Mouse (Mus musculus) ES-E14 (cell line): ENCODE data around the gene Slc12a7. TPM values are rescaled to one million over a fixed set of nuclear protein-coding genes. Genes with fewer than 3 reads are reported as not detected.

Experiments used
- DNase-seq: peaks from one replicate; pipeline ENCODE4 v3.0.0-alpha.2; 2013; ENCODE audit warnings: low read depth, low spot score
- H3K27ac ChIP-seq: 2 replicates; pipeline ENCODE4 v1.5.1; 2012; ENCODE audit warnings: low read depth, mild to moderate bottlenecking, low read length, moderate library complexity, mixed read lengths; ENCODE audit not compliant: poor library complexity, insufficient read depth, severe bottlenecking
- H3K36me3 ChIP-seq: 2 replicates; pipeline ENCODE4 v1.6.1; 2012; ENCODE audit warnings: mild to moderate bottlenecking, low read length, moderate library complexity, mixed read lengths; ENCODE audit not compliant: control insufficient read depth, poor library complexity, insufficient read depth, severe bottlenecking
- H3K4me1 ChIP-seq, 2 experiments: fragments of 150-350 bp in 1 of 2; sonication (generic) in 1 of 2; 2 replicates each; pipeline ENCODE4 v1.6.1; 2012; ENCODE audit warnings: low read length in 2 of 2, mild to moderate bottlenecking in 1 of 2, mixed read lengths in 1 of 2; ENCODE audit not compliant: control insufficient read depth in 2 of 2, insufficient read depth in 2 of 2, poor library complexity in 1 of 2
- H3K4me3 ChIP-seq, 2 experiments: fragments of 150-350 bp in 1 of 2; sonication (generic) in 1 of 2; 2 replicates each; pipeline ENCODE4 v1.5.1; 2012; ENCODE audit warnings: low read length in 2 of 2, low read depth in 1 of 2, mild to moderate bottlenecking in 1 of 2, mixed read lengths in 1 of 2; ENCODE audit not compliant: insufficient read depth in 1 of 2, poor library complexity in 1 of 2, severe bottlenecking in 1 of 2
- H3K9ac ChIP-seq: 2 replicates; pipeline ENCODE4 v1.6.1; 2012; ENCODE audit warnings: low read depth, mild to moderate bottlenecking, low read length, mixed read lengths; ENCODE audit not compliant: poor library complexity, insufficient read depth, severe bottlenecking
- H3K9me3 ChIP-seq: fragments of 150-350 bp; sonication (generic); 2 replicates; pipeline ENCODE4 v1.6.1; 2012; ENCODE audit warnings: low read depth, mild to moderate bottlenecking, low read length; ENCODE audit not compliant: control insufficient read depth, insufficient read depth
- CHD2 ChIP-seq: IDR thresholded peaks from 2 replicates; pipeline ENCODE4 v1.6.1; 2014; ENCODE audit warnings: mild to moderate bottlenecking, low read depth, low read length, inconsistent platforms
- HCFC1 ChIP-seq: IDR thresholded peaks from 2 replicates; pipeline ENCODE4 v1.6.1; 2012; ENCODE audit warnings: low read length, inconsistent platforms, borderline replicate concordance; ENCODE audit not compliant: insufficient read depth
- MAFK ChIP-seq: IDR thresholded peaks from 2 replicates; pipeline ENCODE4 v1.6.1; 2014; ENCODE audit warnings: mild to moderate bottlenecking, low read depth, low read length, inconsistent platforms; ENCODE audit not compliant: insufficient read depth
- ZC3H11A ChIP-seq: IDR thresholded peaks from 2 replicates; pipeline ENCODE4 v1.6.1; 2012; ENCODE audit warnings: low read depth, mild to moderate bottlenecking, inconsistent platforms, low read length, borderline replicate concordance
- ZNF384 ChIP-seq: IDR thresholded peaks from 2 replicates; pipeline ENCODE4 v1.6.1; 2012; ENCODE audit warnings: low read depth, low read length, inconsistent platforms
- in situ Hi-C, 2 experiments: fragments of 600-800 bp; cut with MboI; formaldehyde crosslinking; loops; one replicate each; pipeline ENCODE4 v1.15.1; 2025; ENCODE audit warnings: low sequenced_read_pairs in 2 of 2, inconsistent platforms in 1 of 2; ENCODE audit not compliant: unreplicated experiment in 2 of 2
- total RNA-seq: library from RNA; depleted of rRNA; stranded (reverse); fragments of 300-350 nt; gene quantifications from 2 replicates; pipeline ENCODE4 v1.2.3, GENCODE M21; 2012

Gene Slc12a7
- total RNA-seq, 1 experiment, result 87.1 TPM

GRCm38 (mm10) chr13:73694972-73695371 is 37.9 kb upstream of the Slc12a7 start:
- no peak overlapping the region for H3K9ac ChIP-seq
- H3K9me3 ChIP-seq, result no peaks in the 10 kb centered on the region
- DNase-seq, result no peak
- peaks cover 0 to 2% of the 10 kb centered on the region in 2 experiments; a peak in 1 of 4 replicates for H3K4me1 ChIP-seq
- H3K36me3 ChIP-seq, result no peaks in the 10 kb centered on the region
- H3K27ac ChIP-seq, result no peak overlapping the region
- no peak for TF ChIP-seq CHD2
- no peak for TF ChIP-seq ZNF384
- no peak for TF ChIP-seq MAFK
- no peak for TF ChIP-seq ZC3H11A
- no peak for TF ChIP-seq HCFC1
- H3K4me3 ChIP-seq, result no peak overlapping the region
- in situ Hi-C loops, result loop anchor here in 1 of 2 experiments (10.0 kb wide), 1 partner anchor 180 kb away; no protein-coding TSS in a partner anchor

DNA sequence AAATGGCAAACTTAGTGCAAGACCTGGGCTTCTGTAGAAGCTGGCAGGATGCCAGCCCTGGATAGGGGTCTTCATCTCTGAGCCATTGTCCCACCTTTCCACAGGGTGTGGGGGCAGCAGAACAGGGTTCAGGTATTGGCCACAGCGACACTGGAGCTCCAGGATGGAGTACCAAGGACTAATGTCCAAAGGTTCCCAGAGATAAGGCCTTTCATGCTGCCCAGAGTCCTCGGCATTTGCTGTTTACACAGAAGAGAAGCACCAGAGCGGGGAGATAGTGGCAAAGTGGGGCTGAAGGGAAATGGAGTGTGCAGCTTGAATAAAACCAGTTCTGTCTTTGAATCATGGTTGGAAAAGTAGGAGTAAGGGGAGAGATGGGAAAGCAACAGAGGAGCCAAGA is 36.4 kb upstream of the Slc12a7 start:
- Histone ChIP-seq H3K9ac (no peak overlapping the region), H3K9me3 (no peaks in the 10 kb centered on the region), H3K4me3 (no peak overlapping the region), H3K27ac (no peak overlapping the region), H3K36me3 (no peaks in the 10 kb centered on the region), H3K4me1 (peaks cover 0 to 2% of the 10 kb centered on the region in 2 experiments; a peak in 1 of 4 replicates)
- in situ Hi-C loops, result loop anchor here in 1 of 2 experiments (10.0 kb wide), 1 partner anchor 182 kb away; no protein-coding TSS in a partner anchor
- no peak for DNase-seq
- no peak for TF ChIP-seq CHD2
- no peak for TF ChIP-seq ZNF384
- no peak for TF ChIP-seq HCFC1
- TF ChIP-seq ZC3H11A, result no peak
- no peak for TF ChIP-seq MAFK

GRCm38 (mm10) chr13:73699714-73700113 is 33.2 kb upstream of the Slc12a7 start:
- no peaks in the 10 kb centered on the region for H3K9me3 ChIP-seq
- H3K4me1 ChIP-seq, result no peaks in the 10 kb centered on the region
- H3K36me3 ChIP-seq, result no peaks in the 10 kb centered on the region
- H3K4me3 ChIP-seq, result no peak overlapping the region
- no peak overlapping the region for H3K27ac ChIP-seq
- H3K9ac ChIP-seq, result no peak overlapping the region
- no peak for DNase-seq
- TF ChIP-seq ZC3H11A (no peak), CHD2 (no peak), HCFC1 (no peak), MAFK (no peak)
- in situ Hi-C loops, result loop anchor here in 1 of 2 experiments (10.0 kb wide), 1 partner anchor 185 kb away; no protein-coding TSS in a partner anchor

DNA sequence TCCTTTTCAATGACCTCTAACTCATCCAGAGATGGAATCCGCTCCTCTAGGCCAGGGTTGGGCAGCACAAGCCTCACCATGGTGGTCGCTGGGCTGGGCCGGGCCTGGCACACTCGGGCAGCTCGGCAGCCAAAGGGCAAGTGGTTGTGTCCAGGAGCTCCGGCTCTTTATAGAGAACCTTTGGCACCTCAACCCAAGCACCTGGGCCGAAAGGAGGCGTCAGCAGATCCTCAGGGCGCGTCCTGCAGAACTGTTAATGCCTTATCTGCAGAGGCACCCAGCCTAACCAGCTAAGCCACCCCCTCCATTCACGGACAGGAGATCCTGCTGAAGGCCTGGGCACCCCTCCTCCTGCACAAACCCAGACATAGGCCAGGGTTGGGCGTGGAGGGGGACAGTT is 32.3 kb upstream of the Slc12a7 start:
- no peaks in the 10 kb centered on the region for H3K36me3 ChIP-seq
- no peak overlapping the region for H3K4me3 ChIP-seq
- in situ Hi-C loops, result no loop called here
- no peaks in the 10 kb centered on the region for H3K9me3 ChIP-seq
- no peak for TF ChIP-seq HCFC1
- TF ChIP-seq CHD2, result no peak
- TF ChIP-seq MAFK, result no peak
- no peak for TF ChIP-seq ZC3H11A
- TF ChIP-seq ZNF384, result no peak
- H3K4me1 ChIP-seq, result no peaks in the 10 kb centered on the region
- H3K27ac ChIP-seq, result no peak overlapping the region
- no peak for DNase-seq
- no peak overlapping the region for H3K9ac ChIP-seq
